Mouse (Mus musculus) embryonic fibroblast, embryonic 13.5 days (primary cell): ENCODE measurements around the gene Mfsd2a. TPM values are rescaled to one million over a fixed set of nuclear protein-coding genes. Genes with fewer than 3 reads are reported as not detected.

Experiments used
- H3K27ac ChIP-seq: 2 replicates; pipeline ENCODE4 v1.5.1; 2012; ENCODE audit warnings: low read length, control low read depth, inconsistent platforms; ENCODE audit not compliant: insufficient read depth
- H3K4me1 ChIP-seq: 2 replicates; pipeline ENCODE4 v1.6.1; 2011; ENCODE audit warnings: low read length; ENCODE audit not compliant: control insufficient read depth, insufficient read depth
- H3K4me3 ChIP-seq: 2 replicates; pipeline ENCODE4 v1.5.1; 2011; ENCODE audit warnings: mild to moderate bottlenecking, control low read depth, low read length; ENCODE audit not compliant: insufficient read depth
- CTCF ChIP-seq: IDR thresholded peaks from 2 replicates; pipeline ENCODE4 v1.5.1; 2011; ENCODE audit warnings: mild to moderate bottlenecking, control low read depth, low read length, moderate library complexity, borderline replicate concordance; ENCODE audit not compliant: insufficient read depth
- POLR2A ChIP-seq: IDR thresholded peaks from 2 replicates; pipeline ENCODE4 v1.6.1; 2011; ENCODE audit warnings: low read depth, mild to moderate bottlenecking, control low read depth, low read length, moderate library complexity
- polyA plus RNA-seq: library from polyadenylated mRNA; stranded (reverse); fragments of >200 nt; gene quantifications from 2 replicates; pipeline ENCODE4 v1.2.4, GENCODE M21; 2011; ENCODE audit warnings: low read depth; ENCODE audit not compliant: missing spikeins, insufficient read length

Mfsd2a gene
- polyA plus RNA-seq, 1 experiment = 2.8 TPM

- Histone ChIP-seq H3K4me1 (no peaks in the 10 kb centered on the region), H3K27ac (no peak overlapping the region), H3K4me3 (no peak overlapping the region)
- TF ChIP-seq CTCF = no peak
- no peak for TF ChIP-seq POLR2A
Observed at GRCm38 (mm10) chr4:122915985-122916384, 45.0 kb downstream of the Mfsd2a start.

- H3K4me1 ChIP-seq = no peaks in the 10 kb centered on the region
- H3K27ac ChIP-seq = peak overlapping the region; percentile 14; the same call in 1 of the 2 replicates
- TF ChIP-seq POLR2A (no peak), CTCF (no peak)
- H3K4me3 ChIP-seq = no peak overlapping the region
Observed at GRCm38 (mm10) chr4:122914186-122914585, 46.8 kb downstream of the Mfsd2a start.

- TF ChIP-seq CTCF = no peak
- TF ChIP-seq POLR2A = no peak
- Histone ChIP-seq H3K4me1 (no peaks in the 10 kb centered on the region), H3K27ac (no peak overlapping the region), H3K4me3 (no peak overlapping the region)
Observed at GRCm38 (mm10) chr4:122912613-122913012, 48.4 kb downstream of the Mfsd2a start.

- TF ChIP-seq CTCF (0 out of 2 replicates have a peak, but pooled peaks have one; percentile 17), POLR2A (no peak)
Observed at GRCm38 (mm10) chr4:122910577-122910976, 50.4 kb downstream of the Mfsd2a start.

GRCm38 (mm10) chr4:122909572-122910189, 51.3 kb downstream of the Mfsd2a start:
- no peaks in the 10 kb centered on the region for H3K4me1 ChIP-seq
- no peak for TF ChIP-seq CTCF
- TF ChIP-seq POLR2A = no peak
- no peak overlapping the region for H3K27ac ChIP-seq
- H3K4me3 ChIP-seq = no peak overlapping the region

More at GRCm38 (mm10) chr4:122910577-122910976, 50.4 kb downstream of the Mfsd2a start:
- no peak overlapping the region for H3K4me3 ChIP-seq
- H3K4me1 ChIP-seq = no peaks in the 10 kb centered on the region
- H3K27ac ChIP-seq = no peak overlapping the region

GRCm38 (mm10) chr4:122905359-122905758, 55.6 kb downstream of the Mfsd2a start:
- TF ChIP-seq CTCF = no peak
- no peak for TF ChIP-seq POLR2A
- H3K27ac ChIP-seq = no peak overlapping the region
- no peaks in the 10 kb centered on the region for H3K4me1 ChIP-seq
- no peak overlapping the region for H3K4me3 ChIP-seq

- no peak overlapping the region for H3K4me3 ChIP-seq
- no peak for TF ChIP-seq CTCF
- TF ChIP-seq POLR2A = no peak
- no peaks in the 10 kb centered on the region for H3K4me1 ChIP-seq
- no peak overlapping the region for H3K27ac ChIP-seq
Observed at GRCm38 (mm10) chr4:122903709-122904108, 57.3 kb downstream of the Mfsd2a start.

GRCm38 (mm10) chr4:122902156-122902555, 58.8 kb downstream of the Mfsd2a start:
- no peak overlapping the region for H3K4me3 ChIP-seq
- peak; percentile 42; the same call in 1 of the 2 replicates for TF ChIP-seq CTCF
- TF ChIP-seq POLR2A = no peak
- H3K4me1 ChIP-seq = no peaks in the 10 kb centered on the region
- H3K27ac ChIP-seq = no peak overlapping the region

GRCm38 (mm10) chr4:122898313-122898712, 62.7 kb downstream of the Mfsd2a start:
- Histone ChIP-seq H3K4me3 (no peak overlapping the region), H3K4me1 (no peaks in the 10 kb centered on the region), H3K27ac (no peak overlapping the region)
- no peak for TF ChIP-seq POLR2A
- peak; percentile 38; the same call in 1 of the 2 replicates for TF ChIP-seq CTCF

- TF ChIP-seq POLR2A (no peak), CTCF (no peak)
- no peak overlapping the region for H3K27ac ChIP-seq
- no peak overlapping the region for H3K4me3 ChIP-seq
- no peaks in the 10 kb centered on the region for H3K4me1 ChIP-seq
Observed at GRCm38 (mm10) chr4:122897750-122898149, 63.2 kb downstream of the Mfsd2a start.

Other genes starting within 250 kb of the Mfsd2a start
- gene Ppt1, start 124.9 kb downstream of the Mfsd2a start, polyA plus RNA-seq = 66.8 and 75.8 TPM in 2 replicates
- 317 and 412 TPM in 2 replicates for gene Cap1, start 75.1 kb downstream of the Mfsd2a start, polyA plus RNA-seq
- 4.1 and 7.1 TPM in 2 replicates for gene Mycl, start 34.5 kb upstream of the Mfsd2a start, polyA plus RNA-seq
- gene Trit1, start 55.4 kb upstream of the Mfsd2a start, polyA plus RNA-seq = 11.2 and 15.7 TPM in 2 replicates
- gene Bmp8b, start 144.0 kb upstream of the Mfsd2a start, polyA plus RNA-seq = 0.35 and 2.9 TPM in 2 replicates
- gene Oxct2b, start 155.1 kb upstream of the Mfsd2a start, polyA plus RNA-seq = not detected in 2 replicates
- 22.0 and 33.6 TPM in 2 replicates for gene Ppie, start 178.8 kb upstream of the Mfsd2a start, polyA plus RNA-seq
- not detected in 2 replicates for gene Hpcal4, start 222.0 kb upstream of the Mfsd2a start, polyA plus RNA-seq
- gene Nt5c1a, start 240.3 kb upstream of the Mfsd2a start, polyA plus RNA-seq = not detected in 2 replicates